Mouse (Mus musculus) lung, postnatal 0 days (tissue): ENCODE data around the gene Pbrm1. TPM values are rescaled to one million over a fixed set of nuclear protein-coding genes. Genes with fewer than 3 reads are reported as not detected.
A peak's percentile ranks its signal among the peaks of the same experiment; 100 is the strongest.

Experiments
- ATAC-seq: fragments of 200-750 bp; cut with Nextera tagmentation; 2 replicates; pipeline ENCODE4 v1.8.0; 2017; ENCODE audit warnings: moderate library complexity
- DNase-seq: peaks from one replicate; pipeline ENCODE4 v3.0.0-alpha.2; 2016; ENCODE audit warnings: low spot score
- H3K27ac ChIP-seq: fragments of 300-500 bp; sonication (generic); 2 replicates; pipeline ENCODE4 v1.5.1; 2014; ENCODE audit warnings: antibody characterized with exemption, mild to moderate bottlenecking, low read length, mixed read lengths
- H3K27me3 ChIP-seq: fragments of 300-500 bp; sonication (generic); replicated peaks from 2 replicates; pipeline ENCODE4 v1.6.1; 2014; ENCODE audit warnings: low read length, mixed read lengths; ENCODE audit not compliant: insufficient read depth
- H3K36me3 ChIP-seq: fragments of 300-500 bp; sonication (generic); 2 replicates; pipeline ENCODE4 v1.6.1; 2014; ENCODE audit warnings: low read length, mixed read lengths; ENCODE audit not compliant: insufficient read depth
- H3K4me1 ChIP-seq: fragments of 300-500 bp; sonication (generic); 2 replicates; pipeline ENCODE4 v1.6.1; 2014; ENCODE audit warnings: antibody characterized with exemption, low read depth, low read length, mixed read lengths; ENCODE audit not compliant: insufficient read depth
- H3K4me2 ChIP-seq: fragments of 300-500 bp; sonication (generic); replicated peaks from 2 replicates; pipeline ENCODE4 v1.6.1; 2014; ENCODE audit warnings: low read depth, mild to moderate bottlenecking, low read length, moderate library complexity, mixed read lengths
- H3K4me3 ChIP-seq: fragments of 300-500 bp; sonication (generic); 2 replicates; pipeline ENCODE4 v1.5.1; 2014; ENCODE audit warnings: low read depth, low read length
- H3K9ac ChIP-seq: fragments of 300-500 bp; sonication (generic); replicated peaks from 2 replicates; pipeline ENCODE4 v1.6.1; 2014; ENCODE audit warnings: low read depth, mild to moderate bottlenecking
- H3K9me3 ChIP-seq: fragments of 300-500 bp; sonication (generic); 2 replicates; pipeline ENCODE4 v1.6.1; 2016; ENCODE audit warnings: low read length, mixed read lengths
- CTCF ChIP-seq: IDR thresholded peaks from 2 replicates; pipeline ENCODE4 v1.5.1; 2016; ENCODE audit warnings: antibody characterized with exemption, mild to moderate bottlenecking
- EP300 ChIP-seq: IDR thresholded peaks from 2 replicates; pipeline ENCODE4 v1.6.1; 2016; ENCODE audit warnings: antibody characterized with exemption, mild to moderate bottlenecking, control low read depth
- WGBS: fragments of 180-500 bp; shearing (Covaris S2); extraction: QIAGEN DNeasy Blood & Tissue Kit; methylation state at CpG from one replicate; pipeline ENCODE4 v1.1.7; 2014; 5-methylcytosine and 5-hydroxymethylcytosine counted together
- polyA plus RNA-seq: library from polyadenylated mRNA; unstranded; fragments of >200 nt; fragmentation: Nextera tagmentation; extraction: Ambion mirVana; gene quantifications from 2 replicates; pipeline ENCODE4 v1.2.1, GENCODE M21; 2015

Pbrm1 gene
- polyA plus RNA-seq, 1 experiment from 2014 or later: 59.8 TPM

DNA sequence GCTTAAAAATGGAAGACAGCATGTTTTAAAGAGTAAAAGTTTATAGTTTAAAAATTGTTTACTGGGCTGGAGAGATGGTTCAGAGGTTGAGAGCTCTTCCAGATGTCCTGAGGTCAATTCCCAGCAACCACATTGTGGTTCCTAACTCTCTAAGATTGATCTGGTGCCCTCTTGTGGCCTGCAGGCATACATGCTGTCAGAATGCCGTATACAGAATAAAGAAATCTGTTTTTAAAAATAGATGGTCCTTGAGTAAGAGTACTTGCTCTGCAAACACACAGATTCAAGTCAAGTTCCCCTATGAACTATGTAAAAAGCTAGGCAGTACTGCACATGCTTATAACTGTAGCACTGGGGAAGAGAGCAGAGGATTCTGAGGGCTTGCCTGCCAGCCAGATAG lies 43.3 kb downstream of the Pbrm1 start:
- H3K27ac ChIP-seq: no peak overlapping the region
- H3K9ac ChIP-seq: no peak overlapping the region
- no peak overlapping the region for H3K4me3 ChIP-seq
- H3K4me2 ChIP-seq: no peak overlapping the region
- H3K27me3 ChIP-seq: no peaks in the 10 kb centered on the region
- no peaks in the 10 kb centered on the region for H3K4me1 ChIP-seq
- WGBS: 28% methylated on average over 1 of the region's 1 CpGs
- peak; percentile 70 for TF ChIP-seq CTCF
- TF ChIP-seq EP300: no peak
- H3K36me3 ChIP-seq: peaks cover 23% of the 10 kb centered on the region; the same call in 1 of the 2 replicates
- DNase-seq: peak; percentile 84
- ATAC-seq: peak; percentile 75
- H3K9me3 ChIP-seq: no peaks in the 10 kb centered on the region

GRCm38 (mm10) chr14:31069086-31069733 lies 50.3 kb downstream of the Pbrm1 start:
- no peak overlapping the region for H3K9ac ChIP-seq
- no peak overlapping the region for H3K27ac ChIP-seq
- peaks cover 20% of the 10 kb centered on the region; the same call in 1 of the 2 replicates for H3K36me3 ChIP-seq
- DNase-seq: no peak
- no peaks in the 10 kb centered on the region for H3K27me3 ChIP-seq
- H3K4me2 ChIP-seq: no peak overlapping the region
- H3K4me3 ChIP-seq: no peak overlapping the region
- no peaks in the 10 kb centered on the region for H3K4me1 ChIP-seq
- no peaks in the 10 kb centered on the region for H3K9me3 ChIP-seq
- ATAC-seq: no peak
- TF ChIP-seq CTCF (no peak), EP300 (no peak)
- 90% methylated on average over 4 of the region's 4 CpGs for WGBS

GRCm38 (mm10) chr14:31078597-31079208 lies 59.8 kb downstream of the Pbrm1 start:
- no peak overlapping the region for H3K27ac ChIP-seq
- no peak overlapping the region for H3K4me2 ChIP-seq
- H3K36me3 ChIP-seq: peaks cover 24% of the 10 kb centered on the region; the same call in 1 of the 2 replicates
- no peaks in the 10 kb centered on the region for H3K9me3 ChIP-seq
- ATAC-seq (no peak), DNase-seq (no peak)
- H3K27me3 ChIP-seq: no peaks in the 10 kb centered on the region
- H3K4me1 ChIP-seq: no peaks in the 10 kb centered on the region
- TF ChIP-seq CTCF (no peak), EP300 (no peak)
- H3K9ac ChIP-seq: no peak overlapping the region
- 97% methylated on average over 3 of the region's 3 CpGs for WGBS
- no peak overlapping the region for H3K4me3 ChIP-seq

DNA sequence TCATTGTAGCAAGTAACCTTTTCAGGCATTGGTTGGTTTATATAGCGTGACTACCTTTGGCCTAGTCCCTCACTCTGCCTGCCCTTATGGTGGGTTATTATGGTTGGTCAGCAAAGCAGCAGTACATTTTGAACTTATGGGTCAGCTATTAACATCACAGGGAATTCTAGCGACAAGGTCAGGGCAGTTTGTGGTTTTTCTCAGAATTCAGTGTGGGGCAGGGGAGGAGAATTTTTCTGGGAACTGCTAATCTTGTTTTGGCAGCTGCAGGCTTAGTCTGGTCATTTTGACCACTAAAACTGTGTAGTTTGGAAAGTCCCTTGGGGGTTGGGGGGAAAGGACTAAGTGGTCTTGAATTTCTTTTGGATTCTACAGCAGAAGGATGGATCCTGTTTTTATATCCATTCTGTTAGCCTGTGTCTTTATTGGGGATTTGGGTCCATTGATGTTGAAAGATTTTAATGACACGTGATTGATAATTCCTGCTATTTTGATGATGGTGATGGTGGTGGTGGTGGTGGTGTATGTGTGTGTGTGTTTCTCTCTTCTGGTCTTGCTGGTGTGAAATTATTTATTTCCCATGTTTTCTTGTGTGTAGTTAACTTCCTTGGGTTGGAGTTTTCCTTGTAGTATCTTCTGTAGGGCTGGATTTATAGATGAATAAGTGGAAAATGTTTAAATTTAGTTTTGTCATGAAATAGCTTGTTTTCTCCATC lies 60.5 kb downstream of the Pbrm1 start:
- H3K9me3 ChIP-seq: no peaks in the 10 kb centered on the region
- no peak overlapping the region for H3K4me2 ChIP-seq
- no peak for DNase-seq
- TF ChIP-seq CTCF (no peak), EP300 (no peak)
- ATAC-seq: no peak
- H3K4me1 ChIP-seq: no peaks in the 10 kb centered on the region
- no peak overlapping the region for H3K4me3 ChIP-seq
- no peaks in the 10 kb centered on the region for H3K27me3 ChIP-seq
- no peak overlapping the region for H3K27ac ChIP-seq
- 94% methylated on average over 3 of the region's 3 CpGs for WGBS
- no peak overlapping the region for H3K9ac ChIP-seq
- H3K36me3 ChIP-seq: peaks cover 21% of the 10 kb centered on the region; the same call in 1 of the 2 replicates

DNA sequence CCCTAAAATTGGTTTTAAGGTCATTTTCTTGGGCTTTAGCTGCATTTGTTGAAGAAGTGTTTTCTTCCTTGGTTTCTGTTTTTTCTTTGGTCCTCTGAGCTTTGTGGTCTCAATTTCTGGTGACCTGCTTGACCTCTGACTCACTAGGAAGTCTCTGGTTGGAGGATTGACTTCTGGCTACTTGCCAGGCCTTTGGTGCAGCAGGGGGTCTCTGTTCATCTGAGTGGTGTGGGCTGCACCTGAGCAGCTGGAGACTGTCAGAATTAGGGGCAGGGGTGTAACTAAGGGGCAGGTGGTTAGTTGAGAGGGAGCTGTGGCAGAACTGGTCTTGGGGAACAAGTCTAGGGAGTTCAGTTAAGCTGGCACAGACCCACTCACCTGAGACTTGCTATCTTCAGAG lies 62.2 kb downstream of the Pbrm1 start:
- DNase-seq: no peak
- Histone ChIP-seq H3K9ac (no peak overlapping the region), H3K4me2 (no peak overlapping the region), H3K4me1 (no peaks in the 10 kb centered on the region), H3K27me3 (no peaks in the 10 kb centered on the region), H3K36me3 (peaks cover 19% of the 10 kb centered on the region; the same call in 1 of the 2 replicates), H3K4me3 (no peak overlapping the region), H3K27ac (no peak overlapping the region), H3K9me3 (no peaks in the 10 kb centered on the region)
- no peak for ATAC-seq
- TF ChIP-seq EP300 (no peak), CTCF (no peak)

DNA sequence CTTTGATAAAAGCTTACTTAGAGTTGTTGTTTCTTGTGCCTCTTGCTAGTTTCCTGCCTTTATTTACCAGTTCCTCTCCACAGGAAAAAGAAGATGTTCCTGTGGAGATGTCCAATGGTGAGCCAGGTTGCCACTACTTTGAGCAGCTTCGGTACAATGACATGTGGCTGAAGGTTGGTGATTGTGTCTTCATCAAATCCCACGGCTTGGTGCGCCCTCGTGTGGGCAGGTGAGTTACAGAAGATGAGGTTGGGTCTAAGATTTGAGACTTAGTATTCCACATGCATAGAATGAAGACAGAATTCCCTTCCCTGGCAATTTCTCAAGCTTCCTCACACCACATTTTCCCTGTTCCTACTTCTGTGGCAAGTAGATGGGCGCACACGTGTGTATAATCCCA lies 68.5 kb downstream of the Pbrm1 start:
- no peak overlapping the region for H3K4me3 ChIP-seq
- H3K27ac ChIP-seq: no peak overlapping the region
- no peaks in the 10 kb centered on the region for H3K4me1 ChIP-seq
- H3K27me3 ChIP-seq: no peaks in the 10 kb centered on the region
- H3K4me2 ChIP-seq: no peak overlapping the region
- H3K9ac ChIP-seq: no peak overlapping the region
- H3K36me3 ChIP-seq: peaks cover 22% of the 10 kb centered on the region; the same call in 1 of the 2 replicates
- 81% methylated on average over 6 of the region's 6 CpGs for WGBS
- TF ChIP-seq EP300 (no peak), CTCF (peak; percentile 55)
- H3K9me3 ChIP-seq: no peaks in the 10 kb centered on the region
- DNase-seq: no peak
- no peak for ATAC-seq
